Mouse (Mus musculus): ENCODE data around the gene Aff1.

- no peak for TF ChIP-seq CTCF (IDR thresholded peaks at IDR 0.05; ENCODE audit: low read depth, low read length)
- TF ChIP-seq POLR2A (IDR thresholded peaks at IDR 0.05; ENCODE audit: extremely low read depth, insufficient read depth, low read length) = no peak
Measured at GRCm38 (mm10) chr5:103854041-103854806, 162.1 kb downstream of the Aff1 start.

Measured in liver, adult 2 months (tissue).